Mouse (Mus musculus): ENCODE measurements at regions not wholly inside any gene's neighbourhood (a gene's known extent, or its start where the extent isn't known, plus 50 kb on each side); places are given as distances from the start of the nearest gene placed in this dataset.

GRCm38 (mm10) chr4:9935949-9936348 is 938.3 kb upstream of the 2610301B20Rik start:
- no peak for DNase-seq (ENCODE audit: low read depth)

GRCm38 (mm10) chr4:9951441-9951840 is 922.9 kb upstream of the 2610301B20Rik start:
- no peak for DNase-seq (ENCODE audit: low read depth)

- DNase-seq (ENCODE audit: low read depth): no peak
Measured at GRCm38 (mm10) chr4:9974631-9975030, 899.7 kb upstream of the 2610301B20Rik start.

GRCm38 (mm10) chr4:9981354-9982040 is 892.8 kb upstream of the 2610301B20Rik start:
- no peak for DNase-seq (ENCODE audit: low read depth)

- DNase-seq (ENCODE audit: low read depth): no peak
Measured at GRCm38 (mm10) chr4:9982786-9983525, 891.3 kb upstream of the 2610301B20Rik start.

- DNase-seq (ENCODE audit: low read depth): no peak
Measured at GRCm38 (mm10) chr4:9993871-9994270, 880.4 kb upstream of the 2610301B20Rik start.

- DNase-seq (ENCODE audit: low read depth): no peak
Measured at GRCm38 (mm10) chr4:9994466-9994865, 879.8 kb upstream of the 2610301B20Rik start.

GRCm38 (mm10) chr4:10030316-10030715 is 844.0 kb upstream of the 2610301B20Rik start:
- no peak for DNase-seq (ENCODE audit: low read depth)

GRCm38 (mm10) chr4:10031764-10032163 is 842.5 kb upstream of the 2610301B20Rik start:
- no peak for DNase-seq (ENCODE audit: low read depth)

- no peak for DNase-seq (ENCODE audit: low read depth)
Measured at GRCm38 (mm10) chr4:10035336-10035735, 839.0 kb upstream of the 2610301B20Rik start.

- no peak for DNase-seq (ENCODE audit: low read depth)
Measured at GRCm38 (mm10) chr4:10041301-10042093, 832.8 kb upstream of the 2610301B20Rik start.

GRCm38 (mm10) chr4:10048770-10049169 is 825.5 kb upstream of the 2610301B20Rik start:
- DNase-seq (ENCODE audit: low read depth): no peak

- DNase-seq (ENCODE audit: low read depth): no peak
Measured at GRCm38 (mm10) chr4:10049411-10049810, 824.9 kb upstream of the 2610301B20Rik start.

- no peak for DNase-seq (ENCODE audit: low read depth)
Measured at GRCm38 (mm10) chr4:10051296-10052267, 822.7 kb upstream of the 2610301B20Rik start.

- no peak for DNase-seq (ENCODE audit: low read depth)
Measured at GRCm38 (mm10) chr4:10052869-10053268, 821.4 kb upstream of the 2610301B20Rik start.

- no peak for DNase-seq (ENCODE audit: low read depth)
Measured at GRCm38 (mm10) chr4:10072500-10073106, 801.7 kb upstream of the 2610301B20Rik start.

GRCm38 (mm10) chr4:10079565-10080169 is 794.6 kb upstream of the 2610301B20Rik start:
- DNase-seq (ENCODE audit: low read depth): no peak

GRCm38 (mm10) chr4:10114831-10115230 is 759.5 kb upstream of the 2610301B20Rik start:
- no peak for DNase-seq (ENCODE audit: low read depth)

GRCm38 (mm10) chr4:10117964-10118363 is 756.3 kb upstream of the 2610301B20Rik start:
- no peak for DNase-seq (ENCODE audit: low read depth)

GRCm38 (mm10) chr4:10124252-10124651 is 750.0 kb upstream of the 2610301B20Rik start:
- DNase-seq (ENCODE audit: low read depth): no peak

Measured in c-Kit-positive CD71-positive TER-119-negative erythroid progenitor cells, embryonic 14.5 days (primary cell).